In genomic region chrX:72911611-72912010, GRCm38 (mm10) we compare ENCODE assay signal across 23 mouse cellular contexts. TPM values are rescaled to one million over a fixed set of nuclear protein-coding genes. Genes with fewer than 3 reads are reported as not detected.
DNase-seq lines count a peak whose midpoint lies in the region; ATAC-seq and TF ChIP-seq lines count a peak whose summit lies in the region.
"Had no signal": no experiment of that assay in that cellular context is flagged by ENCODE, and none has a peak within 500 bp of the region (broad histone marks: within the 10 kb centered on the region; RNA-seq: fewer than 3 reads in every experiment).

No protein-coding gene starts in this region.

- H3K27me3 ChIP-seq in G1E (ENCODE audit: insufficient read depth, low read length), result no peaks in the 10 kb centered on the region
- H3K27me3 ChIP-seq: forebrain, embryonic 13.5 days; hindbrain, embryonic 13.5 days; intestine, embryonic 15.5 days had no signal

- H3K9me3 ChIP-seq in G1E (replicated peaks), result no peaks in the 10 kb centered on the region
- H3K9me3 ChIP-seq: forebrain, embryonic 10.5 days; forebrain, embryonic 13.5 days; hindbrain, embryonic 10.5 days; hindbrain, embryonic 13.5 days; intestine, embryonic 15.5 days had no signal

- DNase-seq in adrenal gland, adult 2 months, result peak; percentile 13
- DNase-seq in adrenal gland, postnatal 25 days, result no peak
- DNase-seq in G1E (ENCODE audit: low spot score) (no peak), NIH3T3 (ENCODE audit: low read depth) (peak; percentile 20)
- no peak for DNase-seq in layer of hippocampus, adult 18-20 months (ENCODE audit: low spot score in 2 of 2)
- DNase-seq in gastrocnemius, postnatal 10 days, result no peak
- DNase-seq in heart, postnatal 10 days, result no peak
- DNase-seq: adrenal gland, postnatal 14 days; cerebellum, adult 18-20 months; cerebellum, adult 9-10 months; cerebellum, postnatal 14 days; gastrocnemius, postnatal 14 days; heart, adult 11 months; heart, postnatal 36 days; kidney, adult 11 months had no signal

- ATAC-seq in G1E (ENCODE audit: extremely low read depth, insufficient number of reproducible peaks, low FRiP score, poor library complexity, severe bottlenecking), result peak; percentile 40; the same call in 1 of the 2 replicates
- ATAC-seq: CD4-positive, CD25-positive, alpha-beta regulatory T cell, adult 4 months; forebrain, embryonic 13.5 days; forebrain, embryonic 16.5 days; hindbrain, embryonic 16.5 days; intestine, embryonic 15.5 days had no signal

- TF ChIP-seq CTCF in G1E (IDR thresholded peaks at IDR 0.05; ENCODE audit: low read depth, low read length), result no peak

- H3K4me3 ChIP-seq in G1E (ENCODE audit: low read depth, low read length), result no peak overlapping the region
- H3K4me3 ChIP-seq: forebrain, embryonic 10.5 days; forebrain, embryonic 13.5 days; hindbrain, embryonic 10.5 days; hindbrain, embryonic 13.5 days; intestine, embryonic 15.5 days had no signal

- intact Hi-C loops in heart, postnatal 10 days (cut with DNase I), result no loop called here

- peaks cover 20% of the 10 kb centered on the region for H3K36me3 ChIP-seq in G1E (replicated peaks)
- H3K36me3 ChIP-seq: hindbrain, embryonic 10.5 days; intestine, embryonic 15.5 days had no signal

- no peaks in the 10 kb centered on the region for H3K4me1 ChIP-seq in G1E (ENCODE audit: insufficient read depth, low read depth, low read length)
- H3K4me1 ChIP-seq: forebrain, embryonic 10.5 days; forebrain, embryonic 13.5 days; hindbrain, embryonic 10.5 days; hindbrain, embryonic 13.5 days; intestine, embryonic 15.5 days had no signal

RNA-seq across cellular contexts. Expression of gene Cetn2, which starts 6.6 kb away (rescaled TPM):
- total RNA-seq in adrenal gland, adult 2 months (2021), result 10 to 100 TPM; 44.1 to 53.6 TPM
- polyA plus RNA-seq in adrenal gland, adult 2 months (2012; rRNA removed), result 1.6 and 2.1 TPM in 2 replicates
- 50.9 and 54.4 TPM in 2 replicates for total RNA-seq in adrenal gland, postnatal 25 days (2021)
- total RNA-seq in G1E (2014; fragmentation: Nextera tagmentation), result 18.5 and 22.1 TPM in 2 replicates
- total RNA-seq in G1E (2017), result 140 and 157 TPM in 2 replicates
- polyA plus RNA-seq in G1E (2012), result 3.2 and 4.6 TPM in 2 replicates
- total RNA-seq in layer of hippocampus, adult 18-20 months (2021), result 10 to 100 TPM; 51.2 to 54.5 TPM
- total RNA-seq in gastrocnemius, postnatal 10 days (2021), result 10 to 100 TPM; 22.0 to 24.4 TPM
- 10 to 100 TPM; 31.9 to 38.5 TPM for total RNA-seq in heart, postnatal 10 days (2021)

RNA-seq across cellular contexts. Expression of gene Nsdhl, which starts 6.7 kb away (rescaled TPM):
- 10 to 100 TPM; 35.5 to 69.9 TPM for total RNA-seq in adrenal gland, adult 2 months (2021)
- 10.7 and 18.0 TPM in 2 replicates for polyA plus RNA-seq in adrenal gland, adult 2 months (2012; rRNA removed)
- total RNA-seq in adrenal gland, postnatal 25 days (2021), result 78.9 and 93.2 TPM in 2 replicates
- 41.9 and 47.8 TPM in 2 replicates for total RNA-seq in G1E (2014; fragmentation: Nextera tagmentation)
- 50.2 and 51.2 TPM in 2 replicates for total RNA-seq in G1E (2017)
- polyA plus RNA-seq in G1E (2012), result 1.9 and 2.0 TPM in 2 replicates
- 10 to 100 TPM; 18.3 to 23.5 TPM for total RNA-seq in layer of hippocampus, adult 18-20 months (2021)
- 1 to 10 TPM; 8.9 to 9.0 TPM for total RNA-seq in gastrocnemius, postnatal 10 days (2021)
- total RNA-seq in heart, postnatal 10 days (2021), result 10 to 100 TPM in 1 of 2 experiments, 1 to 10 TPM in 1; 9.8 to 10.3 TPM

Comparison
In these comparisons a context has a peak if more than half of its experiments do, and no peak if none do; other contexts are left out.
1. DNase-seq: peak in adrenal gland, adult 2 months (single experiment) and NIH3T3 (single experiment); none in adrenal gland, postnatal 25 days (single experiment), G1E (single experiment), layer of hippocampus, adult 18-20 months (0 of 2), gastrocnemius, postnatal 10 days (single experiment) and heart, postnatal 10 days (0 of 2).